Mouse (Mus musculus) brain, embryonic 14.5 days (tissue): ENCODE measurements around the gene Pitx3.

Source experiments
- CTCF ChIP-seq: fragments of 200-500 bp; IDR thresholded peaks from 2 replicates; pipeline ENCODE4 v1.5.1; 2012; ENCODE audit warnings: inconsistent platforms, mild to moderate bottlenecking, moderate library complexity, borderline replicate concordance; ENCODE audit not compliant: insufficient read depth, insufficient read length; ENCODE audit errors: extremely low read depth
- POLR2A ChIP-seq: fragments of 200-500 bp; IDR thresholded peaks from 2 replicates; pipeline ENCODE4 v1.6.1; 2012; ENCODE audit warnings: mild to moderate bottlenecking, inconsistent platforms, borderline replicate concordance; ENCODE audit not compliant: poor library complexity, insufficient read depth, insufficient read length, severe bottlenecking; ENCODE audit errors: extremely low read depth

- no peak for TF ChIP-seq POLR2A
- TF ChIP-seq CTCF = no peak
Observed at GRCm38 (mm10) chr19:46131283-46131682, 16.8 kb downstream of the Pitx3 start.
